Mouse (Mus musculus): ENCODE measurements around the gene Cherp. TPM values are rescaled to one million over a fixed set of nuclear protein-coding genes. Genes with fewer than 3 reads are reported as not detected.

Cherp gene
- 56.9 TPM for polyA plus RNA-seq (2012; fragmentation: generic; extraction: Trizol)
- long read RNA-seq, experiment 1, transcript Cherp-207 (18 exons, 3,646 nt): major isoform, 5 of 19 reads
- long read RNA-seq, experiment 1, partial matches to known transcripts: 4 of 19 reads
- long read RNA-seq, experiment 1, other reads (novel, unspliced or antisense): 10 of 19 reads
- long read RNA-seq, experiment 2, transcript Cherp-201 (18 exons, 3,713 nt): minor isoform, 53 of 264 reads
- long read RNA-seq, experiment 2, transcript Cherp-207 (18 exons, 3,646 nt): major isoform, 159 of 264 reads
- long read RNA-seq, experiment 2, partial matches to known transcripts: 30 of 264 reads
- long read RNA-seq, experiment 2, other reads (novel, unspliced or antisense): 22 of 264 reads

DNA sequence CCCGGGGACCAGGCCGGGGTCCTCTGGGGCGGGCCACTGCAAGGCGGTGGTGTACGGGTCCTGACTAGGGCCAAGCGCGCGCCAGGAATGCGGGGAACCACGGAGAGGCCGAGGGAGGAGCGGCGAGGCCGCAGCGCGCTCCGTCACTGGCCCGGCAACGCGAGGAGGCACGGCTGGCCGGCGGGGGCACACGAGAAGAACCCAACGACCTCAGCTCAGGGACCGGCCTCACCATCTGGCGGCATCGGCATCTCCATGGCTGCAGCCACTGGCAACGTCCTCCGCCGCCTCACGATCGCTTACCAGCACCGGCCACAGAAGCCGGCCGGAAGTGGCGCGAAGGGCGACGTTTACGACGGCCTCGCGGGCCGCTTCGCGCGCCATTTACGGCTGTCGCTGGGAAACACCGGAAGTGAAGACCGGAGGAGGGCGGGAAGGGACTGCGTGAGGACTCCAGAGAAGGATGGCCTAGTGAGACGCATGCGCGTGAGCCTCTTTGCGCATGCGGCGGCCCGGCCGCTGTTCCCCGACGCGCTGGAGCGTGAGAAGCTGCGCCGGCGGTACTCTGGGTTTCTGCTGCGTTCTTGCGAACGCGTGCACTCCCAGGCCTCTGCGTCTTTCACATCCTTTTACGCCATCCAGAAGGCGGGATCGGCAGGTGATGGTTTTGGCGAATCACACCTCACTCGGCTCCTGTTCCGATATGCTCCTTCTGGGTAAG is at the start of gene Cherp:
Cherp (minus strand) TSS at position 401 of the 721 bp plus-strand sequence.
- no peaks in the 10 kb centered on the region for H3K27me3 ChIP-seq (ENCODE audit: control insufficient read depth, insufficient read depth, insufficient read length)
- peaks cover 34% of the 10 kb centered on the region for H3K36me3 ChIP-seq (ENCODE audit: control insufficient read depth, insufficient read depth)
- peak within 1 kb of the TSS; percentile 91 for H3K4me3 ChIP-seq (ENCODE audit: insufficient read depth, poor library complexity, severe bottlenecking)
- H3K79me3 ChIP-seq (ENCODE audit: low read depth): peaks cover 39% of the 10 kb centered on the region
- H3ac ChIP-seq (ENCODE audit: control insufficient read depth, insufficient read length, low read depth): peak within 1 kb of the TSS; percentile 98
- TF ChIP-seq CTCF (IDR thresholded peaks at IDR 0.05; ENCODE audit: control insufficient read depth, insufficient read depth, insufficient read length) (no peak), MAX (IDR thresholded peaks at IDR 0.05) (peak; percentile 94)
- H3K79me2 ChIP-seq (ENCODE audit: control insufficient read depth, insufficient read depth): peaks cover 60% of the 10 kb centered on the region

DNA sequence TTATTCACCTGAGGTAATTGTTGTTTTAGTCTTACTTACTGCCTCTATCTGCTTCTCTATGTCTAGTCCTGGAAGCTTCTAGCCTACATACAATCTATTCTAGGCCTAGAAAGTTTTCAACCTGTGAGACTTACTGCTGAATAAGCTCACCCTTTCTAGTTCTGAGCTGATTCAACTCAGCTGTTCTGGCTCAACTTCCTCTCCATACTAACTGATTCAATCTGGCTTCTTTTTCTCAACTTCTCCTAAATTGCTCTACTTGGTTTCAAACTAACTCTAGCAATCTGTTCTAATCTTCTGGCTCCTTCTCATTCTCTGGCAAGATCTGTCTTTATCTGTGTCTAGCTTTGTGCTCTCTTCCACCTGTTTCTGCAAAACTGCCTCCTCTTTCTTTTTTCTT is 46.9 kb upstream of the Cherp start:
- no peak overlapping the region for H3K4me3 ChIP-seq (ENCODE audit: insufficient read depth, poor library complexity, severe bottlenecking)
- no peak for TF ChIP-seq MYOD1 (IDR thresholded peaks at IDR 0.05; ENCODE audit: control insufficient read depth, insufficient read length, low read depth)
- no peak for TF ChIP-seq MYOG (IDR thresholded peaks at IDR 0.05; ENCODE audit: control insufficient read depth, extremely low read depth, insufficient read length)
- no peak for TF ChIP-seq MAX (IDR thresholded peaks at IDR 0.05)
- TF ChIP-seq CTCF (IDR thresholded peaks at IDR 0.05; ENCODE audit: control insufficient read depth, insufficient read depth, insufficient read length): no peak
- TF ChIP-seq FOSL1 (IDR thresholded peaks at IDR 0.05; ENCODE audit: insufficient read depth, low read length, poor library complexity, severe bottlenecking): no peak
- no peak for TF ChIP-seq CEBPB (IDR thresholded peaks at IDR 0.05; ENCODE audit: low read depth)
- TF ChIP-seq USF1 (IDR thresholded peaks at IDR 0.05; ENCODE audit: low read depth): no peak
- H3K79me3 ChIP-seq (ENCODE audit: low read depth): peaks cover 58% of the 10 kb centered on the region

DNA sequence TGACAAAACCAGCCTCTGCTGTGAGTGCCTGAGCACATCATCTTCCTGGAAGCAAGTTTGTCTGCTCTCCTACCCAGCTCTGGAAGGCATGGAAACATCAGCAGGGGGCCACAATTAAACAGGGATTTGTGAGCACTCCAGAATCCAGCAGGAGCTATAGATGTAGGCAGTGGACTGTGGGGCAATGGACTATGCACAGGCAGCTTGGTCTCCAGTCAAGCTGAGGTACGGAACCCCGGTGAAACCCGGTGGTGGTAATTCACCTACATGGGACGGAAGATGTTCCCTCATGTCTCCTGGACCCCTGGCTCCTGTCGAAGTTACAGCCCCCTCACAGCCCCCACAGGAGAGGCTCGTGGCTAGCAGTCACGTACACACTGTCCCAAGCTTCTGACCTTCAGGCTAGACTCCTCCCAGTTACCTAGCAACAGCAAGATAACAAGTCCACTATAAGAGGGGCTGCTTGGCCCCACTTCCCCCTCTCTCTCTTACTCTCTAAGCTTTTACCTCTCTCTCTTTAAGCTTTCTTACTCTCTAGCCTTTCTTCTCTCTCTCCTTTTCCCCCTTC is 42.5 kb upstream of the Cherp start:
- peaks cover 53% of the 10 kb centered on the region for H3K79me3 ChIP-seq (ENCODE audit: low read depth)
- H3K27me3 ChIP-seq (ENCODE audit: control insufficient read depth, insufficient read depth, insufficient read length): no peaks in the 10 kb centered on the region
- TF ChIP-seq FOSL1 (IDR thresholded peaks at IDR 0.05; ENCODE audit: insufficient read depth, low read length, poor library complexity, severe bottlenecking) (no peak), MAX (IDR thresholded peaks at IDR 0.05) (no peak), USF1 (IDR thresholded peaks at IDR 0.05; ENCODE audit: low read depth) (no peak), CEBPB (IDR thresholded peaks at IDR 0.05; ENCODE audit: low read depth) (no peak), CTCF (IDR thresholded peaks at IDR 0.05; ENCODE audit: control insufficient read depth, insufficient read depth, insufficient read length) (no peak), MYOG (IDR thresholded peaks at IDR 0.05; ENCODE audit: control insufficient read depth, extremely low read depth, insufficient read length) (no peak), MYOD1 (IDR thresholded peaks at IDR 0.05; ENCODE audit: control insufficient read depth, insufficient read length, low read depth) (no peak)
- H3K79me2 ChIP-seq (ENCODE audit: control insufficient read depth, insufficient read depth): peaks cover 97% of the 10 kb centered on the region
- peaks cover 3% of the 10 kb centered on the region for H3K36me3 ChIP-seq (ENCODE audit: control insufficient read depth, insufficient read depth)
- H3K4me3 ChIP-seq (ENCODE audit: insufficient read depth, poor library complexity, severe bottlenecking): no peak overlapping the region
- no peak overlapping the region for H3ac ChIP-seq (ENCODE audit: control insufficient read depth, insufficient read length, low read depth)

More for the DNA sequence above, 46.9 kb upstream of the Cherp start:
- Histone ChIP-seq H3K27me3 (ENCODE audit: control insufficient read depth, insufficient read depth, insufficient read length) (no peaks in the 10 kb centered on the region), H3K36me3 (ENCODE audit: control insufficient read depth, insufficient read depth) (peaks cover 3% of the 10 kb centered on the region), H3K79me2 (ENCODE audit: control insufficient read depth, insufficient read depth) (peaks cover 92% of the 10 kb centered on the region), H3ac (ENCODE audit: control insufficient read depth, insufficient read length, low read depth) (no peak overlapping the region)

DNA sequence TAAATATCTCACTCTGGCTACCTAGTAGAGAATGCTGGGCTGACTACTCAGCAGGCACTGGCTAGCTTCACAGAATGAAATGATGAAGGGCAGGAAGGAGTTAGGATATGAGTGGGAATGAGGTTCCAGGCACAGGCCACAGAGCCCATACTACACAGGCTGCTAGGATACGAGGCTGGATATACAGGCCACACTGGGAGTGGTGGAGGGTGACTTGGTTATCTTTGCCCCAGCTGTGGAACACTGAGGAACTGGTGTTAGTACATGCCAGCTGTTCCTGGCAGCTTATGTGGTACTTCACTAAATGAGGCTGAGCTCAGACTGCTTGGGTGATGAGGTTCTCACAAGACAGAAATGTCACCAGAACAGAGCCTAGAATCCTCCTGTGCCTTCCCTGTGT is 38.1 kb upstream of the Cherp start:
- Histone ChIP-seq H3K36me3 (ENCODE audit: control insufficient read depth, insufficient read depth) (no peaks in the 10 kb centered on the region), H3K79me2 (ENCODE audit: control insufficient read depth, insufficient read depth) (peaks cover 94% of the 10 kb centered on the region), H3K27me3 (ENCODE audit: control insufficient read depth, insufficient read depth, insufficient read length) (no peaks in the 10 kb centered on the region), H3ac (ENCODE audit: control insufficient read depth, insufficient read length, low read depth) (no peak overlapping the region), H3K79me3 (ENCODE audit: low read depth) (peaks cover 53% of the 10 kb centered on the region), H3K4me3 (ENCODE audit: insufficient read depth, poor library complexity, severe bottlenecking) (no peak overlapping the region)
- TF ChIP-seq MAX (IDR thresholded peaks at IDR 0.05) (no peak), FOSL1 (IDR thresholded peaks at IDR 0.05; ENCODE audit: insufficient read depth, low read length, poor library complexity, severe bottlenecking) (no peak), USF1 (IDR thresholded peaks at IDR 0.05; ENCODE audit: low read depth) (no peak), CEBPB (IDR thresholded peaks at IDR 0.05; ENCODE audit: low read depth) (no peak), MYOD1 (IDR thresholded peaks at IDR 0.05; ENCODE audit: control insufficient read depth, insufficient read length, low read depth) (no peak), CTCF (IDR thresholded peaks at IDR 0.05; ENCODE audit: control insufficient read depth, insufficient read depth, insufficient read length) (no peak), MYOG (IDR thresholded peaks at IDR 0.05; ENCODE audit: control insufficient read depth, extremely low read depth, insufficient read length) (no peak)

DNA sequence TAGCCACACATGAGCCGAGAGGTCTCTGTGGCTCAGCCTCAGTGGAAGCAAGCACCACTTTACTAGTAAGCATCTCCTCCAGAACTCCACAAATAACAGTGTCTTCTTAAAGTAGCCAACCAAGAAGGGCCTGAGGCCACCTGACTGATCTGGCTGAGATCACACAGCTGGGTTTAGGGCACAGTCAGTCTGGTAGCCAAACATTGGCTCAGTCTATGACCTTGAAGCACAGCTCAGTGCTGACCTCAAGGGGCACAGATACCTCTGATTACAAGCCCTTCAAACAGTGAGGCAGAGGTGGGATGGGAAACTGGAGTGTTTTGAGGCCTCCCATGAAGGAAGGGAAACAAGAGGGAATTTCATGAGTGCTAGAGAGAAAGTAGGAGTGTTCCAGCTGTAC is 37.6 kb upstream of the Cherp start:
- H3ac ChIP-seq (ENCODE audit: control insufficient read depth, insufficient read length, low read depth): no peak overlapping the region
- H3K36me3 ChIP-seq (ENCODE audit: control insufficient read depth, insufficient read depth): no peaks in the 10 kb centered on the region
- H3K79me3 ChIP-seq (ENCODE audit: low read depth): peaks cover 56% of the 10 kb centered on the region
- no peak for TF ChIP-seq USF1 (IDR thresholded peaks at IDR 0.05; ENCODE audit: low read depth)
- TF ChIP-seq CEBPB (IDR thresholded peaks at IDR 0.05; ENCODE audit: low read depth): no peak
- TF ChIP-seq MAX (IDR thresholded peaks at IDR 0.05): no peak
- TF ChIP-seq MYOG (IDR thresholded peaks at IDR 0.05; ENCODE audit: control insufficient read depth, extremely low read depth, insufficient read length): no peak
- no peak for TF ChIP-seq MYOD1 (IDR thresholded peaks at IDR 0.05; ENCODE audit: control insufficient read depth, insufficient read length, low read depth)
- no peak for TF ChIP-seq FOSL1 (IDR thresholded peaks at IDR 0.05; ENCODE audit: insufficient read depth, low read length, poor library complexity, severe bottlenecking)
- TF ChIP-seq CTCF (IDR thresholded peaks at IDR 0.05; ENCODE audit: control insufficient read depth, insufficient read depth, insufficient read length): no peak
- H3K79me2 ChIP-seq (ENCODE audit: control insufficient read depth, insufficient read depth): peaks cover 94% of the 10 kb centered on the region
- H3K27me3 ChIP-seq (ENCODE audit: control insufficient read depth, insufficient read depth, insufficient read length): no peaks in the 10 kb centered on the region
- no peak overlapping the region for H3K4me3 ChIP-seq (ENCODE audit: insufficient read depth, poor library complexity, severe bottlenecking)
